Mouse (Mus musculus): ENCODE data around the gene Pes1.

Gene Pes1

DNA sequence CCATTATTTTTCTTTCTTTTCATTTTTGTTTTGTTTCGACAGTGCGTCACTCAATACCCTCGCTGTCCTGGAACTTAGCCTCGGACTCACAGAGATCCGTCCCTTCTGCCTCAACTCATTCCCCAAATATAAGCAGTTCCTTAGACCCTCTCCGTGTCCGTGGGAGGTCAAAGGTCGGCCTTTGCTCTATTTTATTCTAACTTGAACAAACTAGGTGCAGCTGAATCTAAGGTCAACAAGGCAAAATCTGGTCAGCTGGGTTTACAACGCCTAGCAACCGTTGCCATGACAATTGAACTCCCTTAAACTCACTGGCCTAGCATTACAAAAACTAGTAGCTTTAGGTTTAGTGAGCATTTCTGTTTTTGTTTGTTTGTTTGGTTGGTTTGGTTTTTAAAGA is 620 bp upstream of the Pes1 start:
- DNase-seq (ENCODE audit: low spot score in 2 of 2), result no peak

DNA sequence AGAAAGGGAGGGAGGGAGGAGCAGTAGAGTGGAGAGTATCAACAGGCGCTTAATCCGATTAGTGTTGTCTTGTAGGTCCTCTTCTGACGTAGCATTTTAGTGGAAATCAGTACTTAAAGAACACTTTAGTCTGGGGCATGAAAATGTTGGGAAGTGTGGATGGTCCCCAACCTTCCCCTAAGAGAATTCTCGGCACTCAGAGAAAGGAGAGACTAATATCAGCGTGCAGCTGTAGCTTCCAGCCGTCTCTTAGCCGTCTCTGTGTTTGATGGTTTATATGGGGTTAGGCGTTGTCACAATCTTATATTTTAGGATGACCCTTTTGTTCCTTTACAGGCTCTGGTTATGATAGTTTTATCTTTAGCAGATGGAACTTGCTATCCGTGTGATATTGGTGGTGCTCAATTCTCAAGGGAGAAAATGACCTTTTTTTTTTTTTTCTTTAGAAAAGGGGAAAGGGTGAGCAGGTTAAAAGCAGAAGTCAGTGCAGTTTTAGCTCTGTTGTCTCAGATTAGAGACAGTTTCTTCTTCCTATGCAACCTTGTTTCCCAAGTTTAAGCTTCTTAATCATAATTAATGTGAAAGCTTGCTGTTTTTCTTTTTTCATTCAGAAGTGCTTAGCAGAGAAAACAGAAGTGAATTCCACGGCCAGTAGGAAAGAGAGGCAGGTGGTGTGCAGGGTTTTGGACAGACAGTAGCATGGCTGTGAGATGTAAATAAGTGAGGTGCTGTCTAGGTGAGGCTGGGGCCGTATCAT is 819 bp downstream of the Pes1 start:
- no peak for DNase-seq (ENCODE audit: low spot score in 2 of 2)

DNA sequence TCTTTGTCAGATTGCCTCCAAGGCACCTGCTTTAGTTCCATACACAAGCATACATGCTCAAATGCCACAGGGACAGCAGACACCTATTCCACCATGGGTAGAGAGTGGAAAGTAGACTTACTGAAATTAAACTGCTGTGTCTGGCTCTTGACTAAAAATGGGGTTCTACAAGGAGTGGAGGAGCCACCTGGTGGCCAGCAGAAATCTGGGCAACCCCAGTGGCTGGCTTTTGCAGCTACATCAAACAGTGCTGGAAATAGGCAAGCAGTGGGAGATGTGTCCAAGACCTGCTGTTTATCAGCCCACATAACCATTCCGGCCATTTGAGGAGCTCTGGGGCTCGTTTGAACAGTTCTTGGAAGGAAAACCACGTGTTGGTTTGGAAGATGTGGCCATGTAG is 6.1 kb downstream of the Pes1 start:
- DNase-seq (ENCODE audit: low spot score in 2 of 2), result peak in 1 of 2 experiments; percentile 20

DNA sequence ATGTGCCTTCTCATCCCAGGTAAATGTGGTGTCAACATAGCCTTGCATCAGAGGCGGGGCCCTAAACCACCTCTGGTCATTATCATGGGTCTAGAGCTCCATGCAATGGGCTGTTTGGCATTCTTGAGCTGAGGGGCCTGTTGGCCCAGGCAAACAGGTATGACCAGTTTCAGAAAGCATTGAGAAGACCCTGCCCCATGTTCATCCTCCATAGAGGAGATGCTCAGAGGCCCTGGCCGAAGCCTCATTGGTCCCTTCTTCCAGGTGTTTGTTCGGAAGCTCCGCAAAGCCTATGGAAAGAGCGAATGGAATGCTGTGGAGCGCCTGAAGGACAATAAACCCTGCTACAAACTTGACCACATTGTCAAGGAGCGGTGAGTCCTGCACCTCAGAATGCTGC is 6.6 kb downstream of the Pes1 start:
- no peak for DNase-seq (ENCODE audit: low spot score in 2 of 2)

DNA sequence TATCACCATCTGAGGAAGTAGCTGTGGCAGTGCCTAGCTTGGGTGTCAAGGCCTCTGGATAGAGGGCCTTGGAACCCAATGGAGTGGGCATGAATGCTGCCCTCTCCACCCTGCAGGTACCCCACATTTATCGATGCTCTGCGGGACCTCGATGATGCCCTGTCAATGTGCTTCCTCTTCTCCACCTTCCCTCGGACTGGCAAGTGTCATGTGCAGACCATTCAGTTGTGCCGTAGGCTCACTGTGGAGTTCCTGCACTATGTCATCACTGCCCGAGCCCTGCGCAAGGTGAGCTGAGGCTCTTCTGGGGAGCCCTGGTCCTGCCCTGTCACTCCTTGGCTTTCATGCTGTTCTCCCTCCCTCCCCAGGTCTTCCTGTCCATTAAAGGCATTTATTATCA is 9.3 kb downstream of the Pes1 start:
- no peak for DNase-seq (ENCODE audit: low spot score in 2 of 2)

DNA sequence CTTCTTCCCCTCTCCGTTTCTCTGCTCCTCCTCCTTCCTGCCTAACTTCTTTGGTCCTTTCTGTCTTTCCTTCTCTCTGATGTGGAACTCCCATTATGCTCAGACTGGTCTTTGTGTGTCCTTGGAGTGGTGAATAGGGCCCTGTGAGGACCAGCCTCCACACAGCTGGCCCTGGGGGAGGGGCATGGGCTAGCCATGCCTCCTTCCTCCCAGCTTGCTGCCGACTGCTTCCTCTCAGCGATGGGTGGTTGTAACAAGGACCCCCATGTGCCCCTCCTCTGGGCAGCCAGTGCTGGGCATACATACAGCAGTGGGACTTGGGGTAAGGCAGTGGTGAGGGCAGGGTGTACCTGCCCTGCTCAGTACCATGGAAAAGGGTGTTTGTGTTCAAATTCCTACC is 10.5 kb downstream of the Pes1 start:
- no peak for DNase-seq (ENCODE audit: low spot score in 2 of 2)

DNA sequence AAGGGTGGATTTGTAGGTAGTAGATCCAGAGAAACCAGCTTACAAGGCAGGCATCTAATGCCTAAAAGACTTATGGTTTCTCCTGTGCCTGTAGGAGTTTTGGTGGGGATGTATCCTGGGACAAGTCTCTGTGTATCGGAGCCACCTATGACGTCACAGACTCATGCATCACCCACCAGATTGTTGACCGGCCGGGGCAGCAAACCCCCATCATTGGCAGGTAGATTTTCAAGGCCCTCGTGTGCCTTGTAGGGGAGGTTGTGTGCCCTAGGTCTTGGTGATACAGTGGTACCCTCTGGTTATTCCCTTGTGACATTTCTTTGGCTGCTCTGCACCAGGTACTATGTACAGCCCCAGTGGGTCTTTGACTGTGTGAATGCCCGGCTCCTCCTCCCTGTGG is 12.9 kb downstream of the Pes1 start, which contains the start of gene 4930556J24Rik:
TSS of gene 4930556J24Rik (minus strand) at position 101 of the 400 bp plus-strand sequence.
- no peak for DNase-seq (ENCODE audit: low spot score in 2 of 2)

DNA sequence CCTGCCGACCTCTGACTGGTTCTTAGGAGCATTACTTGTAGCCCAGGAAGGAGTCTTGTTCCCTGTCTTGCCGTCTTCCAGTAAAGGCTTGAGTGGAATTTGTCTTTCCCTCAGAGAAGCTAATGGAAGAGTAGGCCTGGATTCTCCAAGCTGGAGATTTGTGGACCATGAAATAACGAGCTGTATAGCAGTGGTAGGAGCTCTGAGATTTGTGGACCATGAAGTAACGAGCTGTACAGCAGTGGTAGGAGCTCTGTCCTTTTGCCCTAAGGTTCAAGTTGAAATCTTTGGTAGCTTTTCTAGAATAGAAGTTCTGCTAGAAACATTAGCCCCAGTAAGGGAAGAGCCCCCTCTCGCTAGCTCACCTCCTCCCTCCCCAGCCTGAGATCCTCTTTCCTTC is 14.6 kb downstream of the Pes1 start:
- DNase-seq (ENCODE audit: low spot score in 2 of 2), result no peak

DNA sequence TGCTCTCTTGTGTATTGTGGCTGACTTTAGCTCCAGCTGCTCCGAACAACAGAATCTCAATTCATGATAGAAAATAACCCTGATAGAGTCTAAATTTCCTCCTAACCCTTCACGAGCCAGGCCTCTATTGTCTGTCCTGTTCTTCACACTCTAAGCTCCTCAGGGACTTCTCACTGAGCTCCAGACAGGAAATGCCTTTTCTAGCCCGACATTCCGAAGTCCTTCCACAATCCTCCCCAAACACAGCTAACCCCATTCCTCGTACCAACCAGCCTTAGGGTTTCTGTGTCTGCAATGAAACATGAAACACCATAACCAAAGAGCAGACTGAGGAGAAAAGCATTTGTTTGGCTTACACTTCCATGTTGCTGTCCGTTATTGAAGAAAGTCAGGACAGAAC is 17.8 kb downstream of the Pes1 start:
- DNase-seq (ENCODE audit: low spot score in 2 of 2), result no peak

DNA sequence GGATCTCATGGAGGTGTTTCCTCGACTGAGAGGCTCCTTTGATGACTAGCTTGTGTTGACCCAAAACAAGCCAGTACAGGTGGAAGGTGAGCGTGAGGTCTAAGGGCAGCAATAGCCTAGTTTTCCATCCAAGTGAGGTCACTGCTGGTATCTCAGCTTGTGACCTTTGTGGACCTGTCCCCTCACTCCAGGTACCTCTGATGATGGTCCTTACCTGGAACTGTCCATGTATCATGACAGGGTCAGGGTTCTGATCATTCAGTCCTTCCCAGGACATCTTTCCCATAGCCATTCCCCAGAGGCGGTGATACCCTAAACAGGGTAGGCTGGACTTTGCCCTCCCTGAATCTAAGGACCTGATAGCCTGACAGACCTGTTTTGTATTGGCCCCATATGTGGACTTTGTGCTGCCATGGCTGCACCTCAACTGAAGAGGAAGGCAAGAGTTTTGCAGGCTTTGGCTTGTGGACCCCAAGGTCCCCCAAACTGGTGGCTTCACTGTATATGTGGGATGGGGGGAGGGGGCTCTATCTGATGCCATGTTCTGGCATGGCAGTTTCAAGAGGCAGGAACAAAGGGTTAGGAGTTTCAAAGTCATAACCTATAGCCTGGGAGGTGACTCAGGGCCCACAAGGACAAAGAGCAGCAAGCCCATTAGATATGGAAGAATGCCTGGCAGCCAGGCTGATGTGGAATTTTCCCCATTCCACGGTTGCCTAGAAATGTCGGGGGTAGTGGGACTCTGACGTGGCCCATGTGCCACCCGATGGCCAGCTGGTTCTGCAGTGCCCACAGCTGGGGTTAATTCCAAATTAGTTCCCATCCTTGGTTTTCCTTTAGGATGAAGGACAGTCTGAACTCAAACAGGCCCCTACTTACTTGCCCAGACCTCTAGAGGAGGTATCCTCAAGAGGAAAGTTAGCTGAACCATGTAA is 18.8 kb downstream of the Pes1 start:
- no peak for DNase-seq (ENCODE audit: low spot score in 2 of 2)

DNA sequence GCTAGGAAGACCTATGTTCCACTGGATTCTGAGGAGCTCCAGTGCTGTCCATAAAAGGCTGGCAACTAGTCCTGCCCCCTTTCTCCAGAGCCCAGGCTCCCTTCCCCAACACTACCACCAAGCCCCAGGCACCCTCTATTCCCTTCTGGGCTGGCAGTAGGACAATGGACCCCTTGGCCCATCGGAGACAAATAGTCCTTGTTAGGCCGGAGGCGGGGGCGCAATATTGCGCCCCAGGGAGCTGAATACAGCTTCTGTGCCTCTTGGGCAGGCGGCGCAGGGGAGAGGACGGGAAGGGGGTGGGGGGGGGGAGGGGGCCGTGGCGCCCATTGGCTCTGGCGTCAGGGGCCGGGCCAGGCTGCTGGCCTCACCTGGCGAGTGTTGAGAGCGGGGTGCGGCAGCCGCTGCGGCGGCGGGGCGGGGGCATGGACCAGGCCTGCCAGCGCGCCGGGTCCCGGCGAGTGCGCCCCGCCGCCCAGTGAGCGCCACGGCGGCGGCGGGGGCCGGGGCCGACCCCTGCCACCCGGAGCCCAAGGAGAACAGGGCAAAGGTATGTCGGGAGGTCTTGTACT is 19.6 kb downstream of the Pes1 start, which contains the start of gene Gal3st1:
TSS of gene Gal3st1 (plus strand) at position 346 of the 572 bp plus-strand sequence.
- peak in 1 of 2 experiments; percentile 24 for DNase-seq (ENCODE audit: low spot score in 2 of 2)

DNA sequence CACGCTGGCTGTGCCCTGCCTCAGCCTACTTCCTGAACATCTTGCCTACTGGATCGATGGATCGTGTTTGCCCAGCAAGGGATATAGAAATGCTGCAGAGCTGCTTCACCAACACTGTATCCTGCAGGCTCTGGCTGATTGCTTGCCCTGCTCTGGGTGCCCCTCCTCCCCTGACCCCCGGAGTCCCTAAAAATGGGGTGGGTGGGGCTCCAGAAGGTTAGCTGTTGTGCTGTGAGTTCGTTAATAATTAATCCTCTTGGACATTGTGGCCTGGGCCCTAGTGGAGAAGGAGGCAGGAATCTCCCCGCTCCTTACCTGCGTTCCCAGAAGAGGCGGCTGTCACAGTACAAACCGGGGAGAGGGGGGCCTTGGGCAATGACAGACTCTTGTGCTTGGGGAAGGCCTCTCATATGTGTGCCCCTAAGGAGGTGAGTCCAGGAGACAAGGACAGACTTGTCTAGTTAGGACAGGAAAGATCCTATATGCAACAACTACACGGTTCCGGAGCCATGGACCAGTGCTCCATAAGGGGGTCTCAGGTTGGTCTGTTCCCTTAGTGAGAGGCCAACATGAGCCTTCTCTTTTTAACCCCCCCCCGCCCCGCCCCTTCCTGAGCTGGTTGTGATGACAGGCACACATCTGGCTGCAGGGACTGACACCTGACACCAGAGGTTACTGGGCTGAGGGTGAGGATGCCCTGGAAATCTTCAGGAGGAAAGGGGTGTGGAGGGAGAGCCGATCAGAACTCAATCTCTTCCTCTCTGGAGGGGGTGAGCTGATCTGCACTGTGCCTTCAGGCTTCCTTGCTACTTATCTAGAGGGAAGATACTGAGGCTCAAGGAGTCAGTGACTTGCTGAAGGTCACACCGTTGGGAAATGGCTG is 20.3 kb downstream of the Pes1 start:
- DNase-seq (ENCODE audit: low spot score in 2 of 2), result peak in 1 of 2 experiments; percentile 19

DNA sequence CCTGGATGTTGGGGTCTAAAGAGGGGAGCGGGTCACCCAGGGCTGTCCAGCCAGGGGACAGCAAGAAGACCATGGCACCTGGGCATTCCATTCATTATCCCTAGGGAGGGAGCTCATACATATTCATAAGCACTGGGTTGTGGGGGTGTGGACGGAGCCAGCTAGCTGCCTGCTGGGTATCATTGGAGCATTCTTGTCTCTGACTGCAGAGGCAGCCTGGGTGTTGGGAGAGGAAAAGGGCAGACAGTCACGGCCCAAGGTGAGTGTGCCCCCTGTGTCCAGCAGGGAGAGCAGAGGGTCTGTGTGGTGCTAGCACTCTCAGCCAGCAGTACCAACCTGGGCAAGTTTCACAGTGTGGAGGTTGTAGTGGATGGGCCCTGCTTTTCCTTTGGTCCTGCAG is 26.0 kb downstream of the Pes1 start:
- no peak for DNase-seq (ENCODE audit: low spot score in 2 of 2)

DNA sequence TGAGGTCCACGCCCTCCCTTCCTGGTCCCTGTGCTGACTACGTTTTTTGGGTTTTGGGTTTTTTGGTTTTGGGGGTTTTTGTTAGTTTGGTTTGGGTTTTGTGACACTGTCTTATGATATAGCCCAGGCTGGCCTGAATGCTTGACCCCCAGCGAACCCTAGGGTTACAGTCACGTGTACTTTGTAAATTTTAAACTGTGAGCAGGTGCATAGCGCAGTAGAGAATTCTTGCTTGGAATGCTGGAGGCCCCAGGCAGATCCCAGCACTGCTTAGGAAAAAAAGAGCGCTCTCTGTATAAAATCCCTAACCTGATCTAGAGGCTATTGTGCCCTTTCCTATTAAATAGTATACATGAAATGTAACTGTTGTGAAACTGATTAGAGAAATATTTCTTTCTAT is 29.4 kb downstream of the Pes1 start:
- no peak for DNase-seq (ENCODE audit: low spot score in 2 of 2)

DNA sequence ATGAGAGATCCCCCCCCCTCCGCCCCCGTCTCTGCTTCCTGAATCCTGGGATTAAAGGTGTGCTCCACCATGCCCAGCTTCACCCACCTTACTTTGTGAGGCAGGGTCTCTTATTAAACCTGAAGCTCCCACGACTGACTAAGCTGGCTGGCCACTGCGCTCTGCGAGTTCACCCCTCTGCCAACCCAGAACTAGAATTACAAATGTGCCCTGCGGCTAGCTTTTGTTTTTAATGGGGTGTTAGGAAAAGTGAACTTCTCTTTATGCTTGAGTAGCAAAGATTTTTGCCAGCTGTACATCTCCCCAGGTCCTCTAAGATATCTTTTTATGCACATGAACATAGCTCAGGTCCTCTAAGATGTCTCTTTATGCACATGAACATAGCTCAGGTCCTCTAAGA is 30.1 kb downstream of the Pes1 start:
- DNase-seq (ENCODE audit: low spot score in 2 of 2), result no peak

DNA sequence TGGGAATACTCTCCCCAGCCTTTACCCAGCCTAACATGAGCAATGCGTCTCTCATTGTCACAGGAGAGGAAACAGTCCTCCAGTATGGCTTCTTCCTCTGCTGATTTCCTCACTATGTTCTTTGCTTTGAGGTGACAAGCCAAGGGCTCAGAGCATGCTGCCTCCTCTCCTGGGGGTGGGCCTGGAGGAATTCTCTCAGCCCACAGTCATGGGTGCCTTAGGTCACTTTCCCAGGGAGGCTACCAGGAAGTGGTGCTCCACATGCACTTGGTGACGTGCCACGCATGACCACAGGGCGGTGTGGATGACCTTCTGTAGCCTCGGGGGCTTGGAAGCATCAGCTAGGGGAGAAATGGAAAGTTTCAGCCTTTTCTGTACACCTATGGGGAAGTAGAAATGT is 31.7 kb downstream of the Pes1 start:
- no peak for DNase-seq (ENCODE audit: low spot score in 2 of 2)

DNA sequence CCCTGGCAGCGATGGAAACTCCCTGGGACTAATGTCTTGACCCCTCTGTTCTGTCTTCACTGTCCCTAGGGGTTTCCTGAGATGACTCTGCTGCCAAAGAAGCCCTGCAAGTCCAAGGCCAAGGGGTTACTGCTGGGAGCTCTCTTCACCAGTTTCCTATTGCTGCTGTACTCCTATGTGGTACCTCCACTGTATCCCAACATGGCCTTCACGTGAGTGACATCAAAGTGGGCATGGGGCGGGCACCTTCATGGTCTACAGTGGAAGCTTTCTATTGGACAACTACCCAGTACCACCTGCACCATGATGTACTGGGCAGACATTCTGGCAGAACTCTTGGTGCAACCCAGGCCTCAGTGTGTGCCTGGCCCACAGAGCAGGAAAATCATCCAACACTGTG is 33.1 kb downstream of the Pes1 start:
- no peak for DNase-seq (ENCODE audit: low spot score in 2 of 2)

DNA sequence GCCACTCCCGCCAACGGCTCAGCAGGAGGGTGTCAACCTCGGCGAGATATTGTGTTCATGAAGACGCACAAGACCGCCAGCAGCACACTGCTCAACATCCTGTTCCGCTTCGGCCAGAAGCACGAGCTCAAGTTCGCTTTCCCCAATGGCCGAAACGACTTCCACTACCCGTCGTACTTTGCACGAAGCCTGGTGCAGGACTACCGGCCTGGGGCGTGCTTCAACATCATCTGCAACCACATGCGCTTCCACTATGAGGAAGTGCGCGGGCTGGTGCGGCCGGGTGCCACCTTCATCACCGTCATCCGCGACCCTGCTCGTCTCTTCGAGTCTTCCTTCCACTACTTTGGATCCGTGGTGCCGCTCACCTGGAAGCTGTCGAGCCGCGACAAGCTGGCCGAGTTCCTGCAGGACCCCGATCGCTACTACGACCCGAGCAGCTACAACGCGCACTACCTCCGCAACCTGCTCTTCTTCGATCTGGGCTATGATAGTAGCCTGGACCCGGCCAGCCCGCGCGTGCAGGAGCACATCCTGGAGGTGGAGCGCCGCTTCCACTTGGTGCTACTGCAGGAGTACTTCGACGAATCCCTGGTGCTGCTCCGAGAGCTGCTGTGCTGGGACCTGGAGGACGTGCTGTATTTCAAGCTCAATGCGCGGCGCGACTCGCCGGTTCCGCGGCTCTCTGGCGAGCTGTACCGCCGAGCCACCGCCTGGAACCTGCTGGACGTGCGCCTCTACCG is 34.4 kb downstream of the Pes1 start:
- no peak for DNase-seq (ENCODE audit: low spot score in 2 of 2)

DNA sequence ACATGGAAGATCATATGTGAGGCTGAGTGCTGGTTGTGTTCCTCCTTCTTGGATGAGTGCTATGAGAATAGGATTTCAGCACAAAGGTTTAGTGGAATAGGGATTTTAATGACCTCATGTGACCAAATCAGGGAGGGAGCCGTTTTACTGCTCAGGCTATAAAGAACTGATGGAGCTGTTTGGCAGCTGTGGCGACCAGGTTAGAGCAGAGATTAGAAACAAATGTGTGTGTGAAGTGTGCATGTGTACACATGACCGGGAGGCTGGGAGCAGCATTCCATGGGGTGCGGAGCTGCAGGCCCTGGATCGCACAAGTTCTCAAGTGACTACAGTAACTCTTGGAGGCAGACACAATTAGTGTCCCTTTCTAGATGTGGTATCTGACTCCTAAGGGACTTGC is 35.8 kb downstream of the Pes1 start:
- no peak for DNase-seq (ENCODE audit: low spot score in 2 of 2)

DNA sequence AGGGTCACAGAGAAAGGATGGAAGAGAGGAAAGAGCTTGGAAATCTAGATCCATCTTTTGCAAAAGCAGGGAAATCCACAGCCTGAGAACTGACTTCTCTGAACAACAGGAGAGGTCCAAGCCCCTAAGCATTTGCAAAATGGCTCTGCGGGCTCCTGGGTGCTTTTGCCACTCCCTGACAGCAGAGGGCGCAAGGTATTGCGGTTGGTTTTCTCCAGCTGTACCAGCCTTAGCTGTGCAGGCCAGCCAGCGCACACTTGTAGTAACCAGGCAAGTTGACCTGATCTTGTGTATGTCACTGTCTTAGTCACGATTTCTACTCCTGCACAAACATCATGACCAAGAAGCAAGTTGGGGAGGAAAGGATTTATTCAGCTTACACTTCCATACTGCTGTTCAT is 37.8 kb downstream of the Pes1 start:
- DNase-seq (ENCODE audit: low spot score in 2 of 2), result peak; percentile 76 to 83
